Mouse (Mus musculus) megakaryocyte, embryonic 14.5 days (primary cell): ENCODE results near the gene Cacna1s.

Experiments
- FLI1 ChIP-seq: IDR thresholded peaks from 2 replicates; pipeline ENCODE4 v1.6.1; 2012; ENCODE audit warnings: low read length, inconsistent platforms, mixed read lengths
- GATA1 ChIP-seq: IDR thresholded peaks from 3 replicates; pipeline ENCODE4 v1.6.1; 2012; ENCODE audit warnings: mixed read lengths, low read length, inconsistent platforms, borderline replicate concordance

GRCm38 (mm10) chr1:136045774-136046173 lies 6.8 kb upstream of the Cacna1s start:
- TF ChIP-seq GATA1 (no peak), FLI1 (no peak)
